Mouse (Mus musculus) limb, embryonic 11.5 days (tissue): Measurements from ENCODE around the gene Zfp988. TPM values are rescaled to one million over a fixed set of nuclear protein-coding genes. Genes with fewer than 3 reads are reported as not detected.
"Not testable (repeated sequence)": the region's sequence is repeated elsewhere in the genome, so short reads cannot be mapped to it uniquely, and the experiment has no call there.

Source experiments
- ATAC-seq: fragments of 200-750 bp; cut with Nextera tagmentation; 2 replicates; pipeline ENCODE4 v1.8.0; 2017; ENCODE audit warnings: low read depth; ENCODE audit not compliant: insufficient number of reproducible peaks, low FRiP score, low TSS enrichment
- DNase-seq: peaks from one replicate; pipeline ENCODE4 v3.0.0-alpha.2; 2015; ENCODE audit warnings: low spot score
- H3K27ac ChIP-seq: fragments of 300-500 bp; sonication (generic); replicated peaks from 2 replicates; pipeline ENCODE4 v1.5.1; 2014; ENCODE audit warnings: low read depth, mild to moderate bottlenecking, low read length
- H3K27me3 ChIP-seq: fragments of 300-500 bp; sonication (generic); 2 replicates; pipeline ENCODE4 v1.6.1; 2014; ENCODE audit warnings: mild to moderate bottlenecking, low read length, mixed read lengths; ENCODE audit not compliant: control insufficient read depth, insufficient read depth
- H3K36me3 ChIP-seq: fragments of 300-500 bp; sonication (generic); 2 replicates; pipeline ENCODE4 v1.6.1; 2014; ENCODE audit warnings: mild to moderate bottlenecking, low read length, moderate library complexity, mixed read lengths; ENCODE audit not compliant: control insufficient read depth, insufficient read depth
- H3K4me1 ChIP-seq: fragments of 300-500 bp; sonication (generic); 2 replicates; pipeline ENCODE4 v1.6.1; 2014; ENCODE audit warnings: low read length, mixed read lengths; ENCODE audit not compliant: control insufficient read depth, insufficient read depth
- H3K4me2 ChIP-seq: fragments of 300-500 bp; sonication (generic); 2 replicates; pipeline ENCODE4 v1.6.1; 2014; ENCODE audit warnings: low read depth, mild to moderate bottlenecking, moderate library complexity; ENCODE audit not compliant: severe bottlenecking
- H3K4me3 ChIP-seq: fragments of 300-500 bp; sonication (generic); 2 replicates; pipeline ENCODE4 v1.5.1; 2014; ENCODE audit warnings: low read depth, low read length
- H3K9ac ChIP-seq: fragments of 300-500 bp; sonication (generic); 2 replicates; pipeline ENCODE4 v1.6.1; 2014; ENCODE audit warnings: mild to moderate bottlenecking, low read length
- H3K9me3 ChIP-seq: fragments of 300-500 bp; sonication (generic); 2 replicates; pipeline ENCODE4 v1.6.1; 2016; ENCODE audit warnings: low read length; ENCODE audit not compliant: control insufficient read depth
- WGBS: fragments of 180-500 bp; shearing (Covaris S2); extraction: QIAGEN DNeasy Blood & Tissue Kit; methylation state at CpG from one replicate; pipeline ENCODE4 v1.1.7; 2014; 5-methylcytosine and 5-hydroxymethylcytosine counted together
- polyA plus RNA-seq: library from polyadenylated mRNA; unstranded; fragments of >200 nt; fragmentation: Nextera tagmentation; extraction: Ambion mirVana; gene quantifications from 2 replicates; pipeline ENCODE4 v1.2.1, GENCODE M21; 2014

Zfp988 gene
- polyA plus RNA-seq, 1 experiment from 2014 or later = 0.15 TPM

GRCm38 (mm10) chr4:147348401-147348800, 42.9 kb downstream of the Zfp988 start:
- not testable (repeated sequence) for H3K4me2 ChIP-seq, DNase-seq

GRCm38 (mm10) chr4:147348906-147349686, 43.6 kb downstream of the Zfp988 start:
- H3K9me3 ChIP-seq = peaks cover 32% of the 10 kb centered on the region
- ATAC-seq = peak; percentile 70; the same call in 1 of the 2 replicates
- 90% methylated on average over 18 of the region's 19 CpGs for WGBS

More at GRCm38 (mm10) chr4:147348401-147348800, 42.9 kb downstream of the Zfp988 start:
- WGBS = 83% methylated on average over 2 of the region's 2 CpGs
- H3K4me3 ChIP-seq, ATAC-seq, H3K27me3 ChIP-seq, H3K27ac ChIP-seq, H3K4me1 ChIP-seq, H3K9ac ChIP-seq, H3K36me3 ChIP-seq: not testable (repeated sequence)
- peaks cover 35% of the 10 kb centered on the region for H3K9me3 ChIP-seq

DNA sequence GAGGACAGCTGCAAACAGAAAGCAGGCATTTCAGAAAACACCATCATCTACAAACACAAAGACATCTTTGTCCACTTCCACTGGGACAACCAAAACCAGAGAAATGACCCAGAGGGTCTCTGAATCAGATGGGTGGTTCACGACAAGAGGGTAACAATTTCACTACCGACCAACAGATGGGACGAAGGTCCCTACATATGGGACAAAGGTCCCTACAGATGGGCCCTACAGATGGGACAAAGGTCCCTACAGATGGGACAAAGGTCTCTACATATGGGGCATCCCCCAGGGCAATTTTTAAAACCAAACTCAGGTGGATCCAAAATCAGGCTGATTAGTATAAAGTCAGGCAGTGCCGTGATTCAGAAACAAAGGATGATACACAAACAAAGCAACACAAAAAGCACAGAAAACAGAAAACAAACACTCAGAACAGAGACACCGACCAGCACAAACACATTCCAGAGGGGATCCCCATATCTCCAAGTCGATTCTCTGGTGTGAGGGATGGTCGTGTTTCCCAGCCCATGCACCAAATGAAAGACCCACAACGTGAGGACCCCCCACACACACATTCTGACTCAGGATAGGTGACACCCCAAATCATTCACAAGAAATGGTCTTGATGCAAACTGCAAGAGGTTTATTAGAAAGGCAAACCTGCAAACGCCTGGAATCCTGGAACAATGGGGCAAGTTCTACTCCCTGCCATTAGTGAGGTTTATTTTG, 44.4 kb downstream of the Zfp988 start:
- not testable (repeated sequence) for H3K36me3 ChIP-seq, H3K27me3 ChIP-seq, ATAC-seq, DNase-seq, H3K4me3 ChIP-seq, H3K27ac ChIP-seq, H3K4me1 ChIP-seq, H3K9ac ChIP-seq, H3K4me2 ChIP-seq
- H3K9me3 ChIP-seq = peaks cover 32% of the 10 kb centered on the region
- WGBS = 86% methylated on average over 9 of the region's 9 CpGs

More at GRCm38 (mm10) chr4:147348906-147349686, 43.6 kb downstream of the Zfp988 start:
- H3K9ac ChIP-seq, H3K4me2 ChIP-seq, H3K4me3 ChIP-seq, DNase-seq, H3K27me3 ChIP-seq, H3K4me1 ChIP-seq, H3K36me3 ChIP-seq, H3K27ac ChIP-seq: not testable (repeated sequence)

- not testable (repeated sequence) for H3K27me3 ChIP-seq, DNase-seq, H3K36me3 ChIP-seq, H3K4me2 ChIP-seq, H3K9ac ChIP-seq, H3K27ac ChIP-seq, H3K4me1 ChIP-seq, H3K4me3 ChIP-seq
- 92% methylated on average over 2 of the region's 2 CpGs for WGBS
- ATAC-seq = 0 out of 2 replicates have a peak, but pooled peaks have one; percentile 82
- peaks cover 32% of the 10 kb centered on the region for H3K9me3 ChIP-seq
These were observed 45.1 kb downstream of the Zfp988 start for GRCm38 (mm10) chr4:147350541-147350940.

DNA sequence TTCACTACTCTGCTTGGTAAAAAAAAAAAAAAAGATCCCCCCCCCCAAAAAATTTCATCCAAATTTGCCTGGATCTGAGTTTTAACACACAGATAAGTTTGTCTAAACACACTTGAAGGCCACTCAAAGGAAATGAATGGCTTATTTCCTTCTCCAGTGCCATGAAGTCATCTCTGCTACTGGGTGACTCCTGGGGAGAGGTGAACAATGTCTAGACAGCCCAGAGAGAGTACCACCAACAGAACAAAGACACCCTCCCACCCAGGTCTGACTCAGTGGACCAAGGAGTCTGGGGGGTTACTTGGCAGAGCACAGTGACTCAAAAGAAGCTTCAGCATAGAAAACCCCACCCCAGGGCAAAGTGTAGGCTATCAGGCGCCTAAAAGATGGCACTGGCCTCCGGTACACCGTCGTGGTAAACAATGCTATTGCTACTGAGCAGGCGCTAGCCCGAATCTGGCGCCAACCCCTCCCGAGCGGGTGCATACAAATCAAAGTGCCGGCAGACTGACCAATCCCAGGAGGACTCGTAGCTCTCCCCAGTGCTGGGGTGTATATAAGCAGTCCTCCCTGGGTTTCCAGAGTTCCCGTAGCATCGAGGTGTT, 46.0 kb downstream of the Zfp988 start:
- not testable (repeated sequence) for H3K36me3 ChIP-seq, ATAC-seq, H3K4me3 ChIP-seq, H3K4me2 ChIP-seq, DNase-seq, H3K9ac ChIP-seq, H3K4me1 ChIP-seq, H3K27me3 ChIP-seq, H3K27ac ChIP-seq
- WGBS = 85% methylated on average over 10 of the region's 13 CpGs
- peaks cover 30% of the 10 kb centered on the region for H3K9me3 ChIP-seq

- peaks cover 20% of the 10 kb centered on the region for H3K9me3 ChIP-seq
- not testable (repeated sequence) for H3K27me3 ChIP-seq, H3K9ac ChIP-seq, H3K4me3 ChIP-seq, H3K36me3 ChIP-seq, DNase-seq, H3K4me2 ChIP-seq, ATAC-seq, H3K4me1 ChIP-seq, H3K27ac ChIP-seq
- 84% methylated on average over 4 of the region's 4 CpGs for WGBS
These were observed 48.2 kb downstream of the Zfp988 start for GRCm38 (mm10) chr4:147353626-147354025.

DNA sequence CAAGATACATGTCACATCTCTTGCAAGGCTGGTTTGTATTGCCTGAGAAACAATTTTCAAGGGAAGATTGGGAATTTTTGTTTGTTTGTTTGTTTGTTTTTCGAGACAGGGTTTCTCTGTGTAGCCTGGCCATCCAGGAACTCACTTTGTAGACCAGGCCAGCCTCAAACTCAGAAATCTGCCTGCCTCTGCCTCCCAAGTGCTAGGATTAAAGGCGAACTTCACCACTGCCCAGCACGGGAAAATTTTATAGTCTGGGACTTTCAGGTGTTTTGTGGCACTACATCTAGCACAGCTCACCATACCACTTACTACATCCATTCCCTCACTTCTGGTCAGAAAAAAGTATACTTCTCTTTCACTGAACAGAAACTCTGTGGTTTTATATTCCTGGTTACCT, 50.6 kb downstream of the Zfp988 start:
- H3K27ac ChIP-seq, H3K9me3 ChIP-seq, H3K36me3 ChIP-seq, H3K9ac ChIP-seq, H3K27me3 ChIP-seq, H3K4me2 ChIP-seq, H3K4me1 ChIP-seq, DNase-seq, H3K4me3 ChIP-seq, ATAC-seq: not testable (repeated sequence)
- WGBS = no CpG with 5 or more reads among the region's 3 CpGs

- not testable (repeated sequence) for H3K36me3 ChIP-seq, H3K27ac ChIP-seq, DNase-seq, H3K9ac ChIP-seq, H3K9me3 ChIP-seq, H3K27me3 ChIP-seq, H3K4me2 ChIP-seq, H3K4me3 ChIP-seq, H3K4me1 ChIP-seq
- no CpG with 5 or more reads among the region's 2 CpGs for WGBS
- ATAC-seq = peak; percentile 72; the same call in 1 of the 2 replicates
These were observed 51.7 kb downstream of the Zfp988 start for GRCm38 (mm10) chr4:147357195-147357594.
